In the genomic region with DNA sequence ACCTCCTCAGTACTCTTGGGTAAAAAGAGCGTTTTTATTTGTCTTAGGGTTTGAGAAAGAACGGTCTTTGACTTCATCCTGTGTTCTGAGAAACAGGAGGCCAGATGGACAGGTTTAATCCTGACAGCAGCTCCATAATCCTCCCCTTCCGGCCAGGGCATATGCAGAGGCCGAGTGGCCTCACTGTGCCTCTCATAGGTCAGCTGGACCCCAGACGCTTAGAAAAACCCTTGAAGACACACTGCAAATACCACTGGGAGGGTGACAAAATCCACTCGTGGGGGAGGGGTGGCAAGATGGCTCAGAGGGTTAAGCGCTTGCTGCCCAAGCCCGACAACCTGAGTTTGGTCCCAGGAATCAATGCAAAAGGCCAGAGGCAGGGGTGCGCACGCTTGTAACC, we compare ENCODE assay signal across 17 mouse cellular contexts.
A peak's percentile ranks its signal among the peaks of the same experiment; 100 is the strongest.
DNase-seq lines count a peak whose midpoint lies in the region; ATAC-seq lines count a peak whose summit lies in the region.
"Had no signal": no experiment of that assay in that cellular context is flagged by ENCODE, and none has a peak within 500 bp of the region (broad histone marks: within the 10 kb centered on the region; RNA-seq: fewer than 3 reads in every experiment).

No protein-coding gene starts in this region.

- H3K9ac ChIP-seq in forebrain, embryonic 15.5 days (replicated peaks), result no peak overlapping the region
- H3K9ac ChIP-seq in forebrain, embryonic 14.5 days (ENCODE audit: low read length), result no peak overlapping the region
- H3K9ac ChIP-seq in hindbrain, embryonic 13.5 days, result peak overlapping the region; percentile 3; the same call in 1 of the 2 replicates
- no peak overlapping the region for H3K9ac ChIP-seq in hindbrain, embryonic 14.5 days
- H3K9ac ChIP-seq in intestine, embryonic 16.5 days (ENCODE audit: low read depth, low read length), result peak overlapping the region; percentile 20; the same call in 1 of the 2 replicates
- no peak overlapping the region for H3K9ac ChIP-seq in liver, embryonic 11.5 days (ENCODE audit: low read depth, low read length)

- no peak overlapping the region for H3K4me2 ChIP-seq in forebrain, embryonic 15.5 days (replicated peaks)
- no peak overlapping the region for H3K4me2 ChIP-seq in forebrain, embryonic 14.5 days (ENCODE audit: low read length)
- no peak overlapping the region for H3K4me2 ChIP-seq in hindbrain, embryonic 13.5 days
- H3K4me2 ChIP-seq in hindbrain, embryonic 14.5 days (replicated peaks), result no peak overlapping the region
- H3K4me2 ChIP-seq in intestine, embryonic 16.5 days (ENCODE audit: low read depth, low read length), result no peak overlapping the region
- H3K4me2 ChIP-seq in liver, embryonic 11.5 days, result no peak overlapping the region

- ATAC-seq in forebrain, embryonic 15.5 days (replicated peaks), result 0 out of 2 replicates have a peak, but pooled peaks have one; percentile 1
- ATAC-seq in forebrain, embryonic 14.5 days, result no peak
- no peak; the same call in 1 of the 2 replicates for ATAC-seq in hindbrain, embryonic 13.5 days (ENCODE audit: low FRiP score)
- no peak for ATAC-seq in hindbrain, embryonic 14.5 days (ENCODE audit: low FRiP score)
- ATAC-seq in intestine, embryonic 16.5 days, result no peak
- ATAC-seq in liver, embryonic 11.5 days (replicated peaks; ENCODE audit: low FRiP score), result no peak

- no peak overlapping the region for H3K27ac ChIP-seq in forebrain, embryonic 15.5 days (replicated peaks)
- no peak overlapping the region for H3K27ac ChIP-seq in forebrain, embryonic 14.5 days (ENCODE audit: low read depth, low read length)
- no peak overlapping the region for H3K27ac ChIP-seq in hindbrain, embryonic 13.5 days
- H3K27ac ChIP-seq in hindbrain, embryonic 14.5 days, result no peak overlapping the region
- H3K27ac ChIP-seq in intestine, embryonic 16.5 days (ENCODE audit: low read length), result peak overlapping the region; percentile 78
- no peak overlapping the region for H3K27ac ChIP-seq in liver, embryonic 11.5 days (ENCODE audit: low read depth, low read length)
- H3K27ac ChIP-seq: gastrocnemius, adult 2 months; left cerebral cortex, adult 2 months had no signal

- no peak for DNase-seq in forebrain, embryonic 14.5 days (ENCODE audit: low spot score)
- DNase-seq in hindbrain, embryonic 14.5 days (ENCODE audit: low spot score), result no peak
- DNase-seq in retina, postnatal 1 day, result peak; percentile 90
- no peak for DNase-seq in layer of hippocampus, adult 11-12 months (ENCODE audit: low spot score)
- DNase-seq in liver, embryonic 11.5 days (ENCODE audit: low spot score), result no peak
- DNase-seq: adrenal gland, postnatal 10 days; B cell, adult 2 months; cerebellum, adult 9-10 months; gastrocnemius, adult 2 months; heart, postnatal 10 days; kidney, adult 8-10 months had no signal

- no peaks in the 10 kb centered on the region for H3K27me3 ChIP-seq in forebrain, embryonic 15.5 days
- no peaks in the 10 kb centered on the region for H3K27me3 ChIP-seq in forebrain, embryonic 14.5 days (replicated peaks; ENCODE audit: control insufficient read depth, insufficient read depth, low read length)
- H3K27me3 ChIP-seq in hindbrain, embryonic 13.5 days, result no peaks in the 10 kb centered on the region
- no peaks in the 10 kb centered on the region for H3K27me3 ChIP-seq in hindbrain, embryonic 14.5 days (ENCODE audit: control insufficient read depth, insufficient read depth, low read length)
- no peaks in the 10 kb centered on the region for H3K27me3 ChIP-seq in intestine, embryonic 16.5 days (replicated peaks; ENCODE audit: control insufficient read depth, insufficient read depth, low read length)
- no peaks in the 10 kb centered on the region for H3K27me3 ChIP-seq in liver, embryonic 11.5 days (replicated peaks; ENCODE audit: control insufficient read depth, insufficient read depth, low read length)

- no peak overlapping the region for H3K4me3 ChIP-seq in forebrain, embryonic 15.5 days
- H3K4me3 ChIP-seq in forebrain, embryonic 14.5 days (ENCODE audit: low read depth, low read length), result no peak overlapping the region
- H3K4me3 ChIP-seq in hindbrain, embryonic 13.5 days, result no peak overlapping the region
- no peak overlapping the region for H3K4me3 ChIP-seq in hindbrain, embryonic 14.5 days (replicated peaks; ENCODE audit: low read length)
- no peak overlapping the region for H3K4me3 ChIP-seq in intestine, embryonic 16.5 days (ENCODE audit: low read length)
- H3K4me3 ChIP-seq in liver, embryonic 11.5 days (ENCODE audit: low read depth, low read length), result no peak overlapping the region
- H3K4me3 ChIP-seq: gastrocnemius, adult 2 months; left cerebral cortex, adult 2 months; megakaryocyte, embryonic 14.5 days had no signal

- H3K4me1 ChIP-seq in forebrain, embryonic 15.5 days, result peaks cover 19% of the 10 kb centered on the region
- peaks cover 18% of the 10 kb centered on the region for H3K4me1 ChIP-seq in forebrain, embryonic 14.5 days (ENCODE audit: control insufficient read depth, insufficient read depth, low read length)
- peaks cover 31% of the 10 kb centered on the region for H3K4me1 ChIP-seq in hindbrain, embryonic 13.5 days (replicated peaks)
- peaks cover 19% of the 10 kb centered on the region; the same call in 1 of the 2 replicates for H3K4me1 ChIP-seq in hindbrain, embryonic 14.5 days (replicated peaks; ENCODE audit: control insufficient read depth, insufficient read depth, low read length)
- H3K4me1 ChIP-seq in intestine, embryonic 16.5 days (ENCODE audit: control insufficient read depth, insufficient read depth, low read length), result peaks cover 47% of the 10 kb centered on the region
- H3K4me1 ChIP-seq in liver, embryonic 11.5 days (replicated peaks; ENCODE audit: control insufficient read depth, insufficient read depth, low read length), result peaks cover 4% of the 10 kb centered on the region; the same call in 1 of the 2 replicates
- H3K4me1 ChIP-seq: megakaryocyte, embryonic 14.5 days had no signal

- no peaks in the 10 kb centered on the region for H3K36me3 ChIP-seq in forebrain, embryonic 15.5 days
- H3K36me3 ChIP-seq in forebrain, embryonic 14.5 days (ENCODE audit: control insufficient read depth, insufficient read depth, low read length), result 0 out of 2 replicates have a peak, but pooled peaks cover 3% of the 10 kb centered on the region
- H3K36me3 ChIP-seq in hindbrain, embryonic 13.5 days, result no peaks in the 10 kb centered on the region
- no peaks in the 10 kb centered on the region for H3K36me3 ChIP-seq in hindbrain, embryonic 14.5 days (replicated peaks; ENCODE audit: control insufficient read depth, insufficient read depth)
- peaks cover 6% of the 10 kb centered on the region; the same call in 1 of the 2 replicates for H3K36me3 ChIP-seq in intestine, embryonic 16.5 days (ENCODE audit: control insufficient read depth, insufficient read depth, low read length)
- no peaks in the 10 kb centered on the region for H3K36me3 ChIP-seq in liver, embryonic 11.5 days (ENCODE audit: control insufficient read depth, insufficient read depth, low read length)
- H3K36me3 ChIP-seq: G1E had no signal

- no peaks in the 10 kb centered on the region for H3K9me3 ChIP-seq in forebrain, embryonic 15.5 days
- no peaks in the 10 kb centered on the region for H3K9me3 ChIP-seq in forebrain, embryonic 14.5 days (replicated peaks; ENCODE audit: control insufficient read depth, low read length)
- no peaks in the 10 kb centered on the region for H3K9me3 ChIP-seq in hindbrain, embryonic 13.5 days
- no peaks in the 10 kb centered on the region for H3K9me3 ChIP-seq in hindbrain, embryonic 14.5 days (ENCODE audit: control insufficient read depth, low read length)
- no peaks in the 10 kb centered on the region for H3K9me3 ChIP-seq in intestine, embryonic 16.5 days (ENCODE audit: control insufficient read depth, low read length)
- no peaks in the 10 kb centered on the region for H3K9me3 ChIP-seq in liver, embryonic 11.5 days (ENCODE audit: control insufficient read depth, low read length)

- 36% methylated on average over 10 of the region's 10 CpGs for WGBS in forebrain, embryonic 15.5 days
- WGBS in forebrain, embryonic 14.5 days, result 27% methylated on average over 10 of the region's 10 CpGs
- WGBS in hindbrain, embryonic 13.5 days, result 53% methylated on average over 10 of the region's 10 CpGs
- 55% methylated on average over 10 of the region's 10 CpGs for WGBS in hindbrain, embryonic 14.5 days
- 54% methylated on average over 10 of the region's 10 CpGs for WGBS in intestine, embryonic 16.5 days
- WGBS in liver, embryonic 11.5 days, result 60% methylated on average over 10 of the region's 10 CpGs

Comparison
In these comparisons a context has a peak if more than half of its experiments do, and no peak if none do; other contexts are left out.
1. H3K9ac ChIP-seq: peak in hindbrain, embryonic 13.5 days (single experiment) and intestine, embryonic 16.5 days (single experiment); none in forebrain, embryonic 15.5 days (single experiment), forebrain, embryonic 14.5 days (single experiment), hindbrain, embryonic 14.5 days (single experiment) and liver, embryonic 11.5 days (single experiment).